In genomic region chr13:63400069-63400468, GRCm38 (mm10) we compare ENCODE assay signal across 13 mouse cellular contexts.
DNase-seq lines count a peak whose midpoint lies in the region; TF ChIP-seq lines count a peak whose summit lies in the region.
"Had no signal": no experiment of that assay in that cellular context is flagged by ENCODE, and none has a peak within 500 bp of the region (broad histone marks: within the 10 kb centered on the region; RNA-seq: fewer than 3 reads in every experiment).

No protein-coding gene starts in this region.

- TF ChIP-seq POLR2A in lung, adult 2 months (IDR thresholded peaks at IDR 0.05; ENCODE audit: borderline replicate concordance, extremely low read depth, low read depth, low read length) = no peak
- TF ChIP-seq POLR2A in thymus, adult 2 months (IDR thresholded peaks at IDR 0.05; ENCODE audit: control insufficient read depth, extremely low read depth, insufficient read depth, low read length, poor library complexity) = no peak

- TF ChIP-seq CTCF in lung, adult 2 months (IDR thresholded peaks at IDR 0.05; ENCODE audit: insufficient read depth, low read length) = no peak
- TF ChIP-seq CTCF in thymus, adult 2 months (IDR thresholded peaks at IDR 0.05; ENCODE audit: borderline replicate concordance, control insufficient read depth, extremely low read depth, insufficient read depth, low read length, poor library complexity) = no peak

- H3K4me3 ChIP-seq in lung, adult 2 months (replicated peaks; ENCODE audit: extremely low read depth, low read depth, low read length) = no peak overlapping the region
- H3K4me3 ChIP-seq in thymus, adult 2 months (ENCODE audit: control insufficient read depth, insufficient read depth, low read length) = no peak overlapping the region
- H3K4me3 ChIP-seq: heart, embryonic 13.5 days; myocyte had no signal

- no peak overlapping the region for H3K27ac ChIP-seq in thymus, adult 2 months (ENCODE audit: control insufficient read depth, insufficient read depth, low read length)
- H3K27ac ChIP-seq: heart, embryonic 13.5 days; hindbrain, postnatal 0 days; liver, embryonic 14.5 days had no signal

- 76% methylated on average over 6 of the region's 6 CpGs for WGBS in lung, adult 2 months
- 98% methylated on average over 6 of the region's 6 CpGs for WGBS in thymus, adult 2 months

- H3K36me3 ChIP-seq in thymus, adult 2 months (ENCODE audit: control insufficient read depth, insufficient read depth, low read length) = no peaks in the 10 kb centered on the region
- H3K36me3 ChIP-seq: heart, embryonic 13.5 days had no signal

- H3K4me1 ChIP-seq in lung, adult 2 months (ENCODE audit: control insufficient read depth, insufficient read depth, low read length) = peaks cover 2% of the 10 kb centered on the region; the same call in 1 of the 2 replicates
- H3K4me1 ChIP-seq in thymus, adult 2 months (replicated peaks; ENCODE audit: control insufficient read depth, insufficient read depth, low read length) = no peaks in the 10 kb centered on the region

- H3K27me3 ChIP-seq in thymus, adult 2 months (ENCODE audit: control insufficient read depth, insufficient read depth, low read length) = no peaks in the 10 kb centered on the region
- H3K27me3 ChIP-seq: heart, embryonic 13.5 days had no signal

- intact Hi-C loops in heart, postnatal 10 days (cut with DNase I) = no loop called here

- peak; percentile 21 for DNase-seq in adrenal gland, adult 2 months
- no peak for DNase-seq in adrenal gland, postnatal 36 days
- DNase-seq in lung, adult 18-20 months = peak; percentile 9 to 42
- no peak for DNase-seq in lung, adult 2 months
- peak; percentile 62 to 66 for DNase-seq in heart, postnatal 10 days
- peak; percentile 58 for DNase-seq in lung, postnatal 36 days
- no peak for DNase-seq in thymus, adult 2 months
- DNase-seq in testis, postnatal 14 days (ENCODE audit: low spot score) = no peak
- DNase-seq: right cerebral cortex, postnatal 25 days had no signal

Comparison
In these comparisons a context has a peak if more than half of its experiments do, and no peak if none do; other contexts are left out.
1. DNase-seq: peak in adrenal gland, adult 2 months (single experiment), lung, adult 18-20 months (2 of 2), heart, postnatal 10 days (2 of 2) and lung, postnatal 36 days (single experiment); none in adrenal gland, postnatal 36 days (0 of 2), lung, adult 2 months (single experiment), thymus, adult 2 months (single experiment) and testis, postnatal 14 days (single experiment).